Mouse (Mus musculus): ENCODE measurements around the gene Tfr2.

Gene Tfr2

DNA sequence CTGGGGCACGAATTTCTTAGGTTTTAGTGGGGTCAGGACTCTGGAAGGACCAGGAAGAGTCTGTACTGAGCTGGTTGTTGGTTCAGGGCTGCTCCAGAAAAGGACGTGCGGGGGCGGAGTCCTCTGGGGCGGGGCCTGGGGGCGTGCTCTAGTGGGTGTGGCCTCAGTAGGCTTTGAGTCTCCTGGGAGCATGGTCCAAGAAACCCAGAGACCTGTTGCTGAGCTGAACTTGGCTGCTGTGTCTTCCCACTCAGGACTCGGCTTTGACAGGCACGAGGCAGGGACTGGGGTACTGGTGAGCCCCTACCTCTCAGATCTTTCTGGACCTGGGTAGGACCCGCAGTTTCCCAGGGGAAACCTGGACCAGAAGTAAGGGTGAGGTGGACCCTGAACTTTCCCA lies at the start of gene Tfr2:
TSS of gene Tfr2 (plus strand) at position 176 of the 400 bp plus-strand sequence.
- no peak for DNase-seq (ENCODE audit: low spot score)

DNA sequence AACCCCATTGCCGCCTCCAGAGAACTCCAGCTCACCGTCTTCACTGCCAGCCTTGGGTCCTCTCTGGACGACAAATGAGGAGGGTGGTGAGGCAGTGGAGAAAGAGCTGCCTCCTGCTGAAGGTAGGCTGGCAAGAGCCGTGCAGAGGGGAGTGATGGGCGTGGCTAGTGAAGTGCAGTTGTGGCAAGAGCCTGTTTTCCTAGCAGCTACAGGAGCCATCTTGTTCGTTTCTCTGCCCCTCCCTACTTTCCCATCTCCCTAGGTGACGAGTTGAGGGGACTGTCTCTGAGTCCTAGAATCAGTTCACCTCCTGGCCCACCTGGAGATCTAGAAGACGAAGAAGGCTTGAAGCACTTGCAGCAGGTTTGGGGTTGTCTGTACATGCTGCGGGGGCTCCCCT lies 47.8 kb upstream of the Tfr2 start:
- no peak for DNase-seq (ENCODE audit: low spot score)

DNA sequence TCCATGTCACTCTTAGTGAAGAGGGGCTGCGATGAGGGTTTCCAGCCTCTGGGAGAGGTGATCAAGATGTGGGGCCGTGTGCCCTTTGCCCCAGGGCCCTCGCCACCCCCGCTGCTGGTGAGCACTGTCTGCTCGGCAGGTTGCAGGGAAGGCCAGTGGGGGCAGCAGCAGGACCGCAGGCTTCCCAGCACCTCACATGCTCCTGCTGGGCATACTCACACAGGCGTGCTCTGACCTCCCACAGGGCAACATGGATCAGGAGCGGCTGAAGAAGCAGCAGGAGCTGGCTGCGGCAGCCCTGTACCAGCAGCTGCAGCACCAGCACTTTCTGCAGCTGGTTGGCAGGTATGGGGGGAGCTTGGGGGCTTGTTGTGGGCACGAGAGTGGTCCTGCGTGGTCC lies 46.9 kb upstream of the Tfr2 start:
- no peak for DNase-seq (ENCODE audit: low spot score)

DNA sequence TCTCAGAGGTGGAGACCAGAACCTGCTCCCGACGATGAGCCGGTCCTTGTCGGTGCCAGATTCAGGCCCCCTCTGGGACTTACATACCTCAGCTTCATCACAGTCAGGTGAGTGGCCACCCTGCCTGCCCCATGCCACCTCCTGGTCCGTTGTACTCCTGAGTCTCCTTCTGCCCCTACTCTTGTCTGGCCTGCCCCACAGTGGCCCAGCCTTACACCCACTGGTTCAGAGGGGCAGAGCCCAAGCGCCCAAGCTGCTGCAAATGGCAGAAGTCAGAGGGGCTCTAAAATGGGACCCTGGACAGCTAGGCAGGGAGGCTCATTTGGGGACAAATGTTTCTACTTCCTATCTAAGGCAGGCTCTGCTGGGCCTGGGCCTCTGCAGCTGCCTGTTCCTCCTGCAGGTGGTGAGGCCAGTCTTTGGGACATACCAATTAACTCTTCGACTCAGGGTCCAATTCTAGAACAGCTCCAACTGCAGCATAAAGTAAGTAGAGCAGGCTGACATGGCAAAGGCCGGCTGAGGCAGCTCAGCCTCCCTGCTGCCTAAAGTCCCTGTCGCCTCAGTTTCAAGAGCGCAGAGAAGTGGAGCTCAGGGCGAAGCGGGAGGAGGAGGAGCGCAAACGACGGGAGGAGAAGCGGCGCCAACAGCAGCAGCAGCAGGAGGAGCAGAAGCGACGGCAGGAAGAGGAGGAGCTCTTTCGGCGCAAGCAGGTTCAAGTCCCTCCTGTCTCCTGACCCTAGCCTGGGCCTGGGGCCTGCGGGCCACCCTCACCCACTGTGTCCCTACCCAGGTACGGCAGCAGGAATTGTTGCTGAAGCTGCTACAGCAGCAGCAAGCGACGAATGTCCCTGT lies 46.0 kb upstream of the Tfr2 start:
- DNase-seq (ENCODE audit: low spot score): no peak

DNA sequence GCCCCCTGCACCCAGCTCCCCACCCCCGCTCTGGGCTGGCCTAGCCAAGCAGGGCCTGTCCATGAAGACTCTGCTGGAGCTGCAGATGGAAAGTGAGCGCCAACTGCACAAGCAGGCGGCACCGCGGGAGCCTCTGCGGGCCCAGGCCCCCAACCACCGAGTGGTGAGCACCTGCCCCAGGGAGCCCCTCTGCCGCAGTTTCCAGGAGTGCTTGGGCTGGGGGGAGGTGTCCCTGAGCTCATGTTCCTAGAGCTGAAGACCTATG lies 45.5 kb upstream of the Tfr2 start:
- DNase-seq (ENCODE audit: low spot score): no peak

DNA sequence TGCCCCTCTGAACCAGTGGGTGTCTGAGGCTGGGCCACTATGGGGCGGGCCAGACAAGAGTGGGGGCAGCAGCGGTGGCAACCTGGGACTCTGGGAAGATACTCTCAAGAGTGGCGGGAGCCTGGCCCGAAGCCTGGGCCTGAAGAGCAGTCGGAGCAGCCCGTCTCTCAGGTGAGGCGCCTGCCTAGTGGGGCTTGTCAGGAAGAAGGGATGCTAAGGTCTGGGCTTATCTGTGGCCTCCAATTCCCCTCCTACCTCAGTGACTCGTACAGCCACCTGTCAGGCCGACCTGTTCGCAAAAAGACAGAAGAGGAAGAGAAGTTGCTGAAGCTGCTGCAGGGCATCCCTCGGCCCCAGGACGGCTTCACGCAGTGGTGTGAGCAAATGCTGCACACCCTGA lies 45.0 kb upstream of the Tfr2 start:
- DNase-seq (ENCODE audit: low spot score): no peak

DNA sequence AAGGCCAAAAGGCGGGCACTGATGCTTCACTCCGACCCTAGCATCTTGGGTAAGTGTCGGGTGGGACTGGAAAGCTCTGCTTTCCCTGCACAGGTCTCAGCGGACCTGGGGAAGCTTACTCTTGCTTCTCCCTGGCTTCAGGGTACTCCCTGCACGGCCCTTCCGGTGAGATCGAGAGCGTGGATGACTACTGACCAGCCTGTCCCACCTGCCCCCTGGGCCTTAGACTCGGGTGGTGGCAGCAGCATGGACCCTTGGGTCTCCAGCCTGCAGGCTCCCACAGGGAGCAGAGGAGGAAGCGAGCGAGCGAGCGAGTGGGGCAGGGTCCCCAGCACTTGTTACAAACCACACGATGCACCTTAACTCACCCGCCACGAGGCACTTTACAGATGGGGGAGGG lies 44.1 kb upstream of the Tfr2 start:
- DNase-seq (ENCODE audit: low spot score): no peak

DNA sequence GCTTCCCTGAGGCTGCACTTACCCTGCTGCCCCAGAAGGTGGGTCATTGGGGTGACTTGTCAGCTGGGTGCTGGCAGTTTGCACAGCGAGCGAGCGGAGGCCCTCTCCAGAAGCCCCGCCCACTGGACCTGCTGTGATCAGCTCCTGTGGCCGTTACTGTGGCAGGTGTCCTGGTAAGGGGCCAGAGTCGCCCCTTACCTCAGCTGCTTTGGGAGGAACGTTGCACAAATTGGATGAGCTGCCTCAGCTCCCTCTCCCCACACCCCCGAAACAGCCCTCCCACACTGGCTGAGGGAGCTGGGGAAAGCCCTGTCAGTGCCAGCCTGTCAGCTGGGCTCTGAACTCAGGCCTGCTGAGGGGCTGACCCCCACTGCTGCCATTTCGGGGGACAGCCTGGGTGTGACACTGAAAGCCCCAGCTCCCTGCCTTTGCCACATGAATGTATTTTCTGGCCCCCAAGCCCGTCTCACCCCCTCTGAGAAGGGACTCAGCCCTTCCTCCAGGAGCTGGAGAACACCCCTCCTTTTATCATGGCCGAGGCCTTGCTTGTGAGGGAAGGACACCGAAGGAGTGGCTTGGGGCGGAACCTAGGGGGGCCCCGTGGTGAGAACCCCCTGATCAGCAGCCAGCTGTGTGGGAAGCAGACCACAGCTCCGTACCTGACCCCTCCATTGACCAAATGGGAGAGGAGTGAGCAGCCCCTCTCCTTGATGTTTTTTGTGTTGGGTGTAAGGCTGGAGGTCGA lies 43.3 kb upstream of the Tfr2 start:
- DNase-seq (ENCODE audit: low spot score): no peak

DNA sequence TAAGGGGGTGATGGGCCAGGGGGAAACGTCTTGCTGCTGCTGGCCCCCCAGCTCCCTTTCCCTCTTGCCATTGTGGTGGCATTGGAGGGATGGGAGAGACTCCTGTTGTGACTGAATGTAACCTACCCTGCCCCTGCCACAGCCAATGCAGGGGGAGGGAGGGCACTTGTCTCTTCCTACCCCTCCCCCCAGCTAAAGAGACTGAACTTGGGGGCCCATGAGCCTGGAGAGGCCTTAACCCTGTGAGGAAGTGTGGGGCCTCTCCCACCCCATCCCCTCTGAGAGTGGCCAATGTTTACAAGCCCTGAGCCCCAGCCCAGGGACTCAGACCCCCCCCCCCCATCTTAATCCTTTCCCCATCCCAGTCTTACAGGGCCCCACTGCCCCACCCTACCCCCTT lies 42.2 kb upstream of the Tfr2 start:
- DNase-seq (ENCODE audit: low spot score): no peak

DNA sequence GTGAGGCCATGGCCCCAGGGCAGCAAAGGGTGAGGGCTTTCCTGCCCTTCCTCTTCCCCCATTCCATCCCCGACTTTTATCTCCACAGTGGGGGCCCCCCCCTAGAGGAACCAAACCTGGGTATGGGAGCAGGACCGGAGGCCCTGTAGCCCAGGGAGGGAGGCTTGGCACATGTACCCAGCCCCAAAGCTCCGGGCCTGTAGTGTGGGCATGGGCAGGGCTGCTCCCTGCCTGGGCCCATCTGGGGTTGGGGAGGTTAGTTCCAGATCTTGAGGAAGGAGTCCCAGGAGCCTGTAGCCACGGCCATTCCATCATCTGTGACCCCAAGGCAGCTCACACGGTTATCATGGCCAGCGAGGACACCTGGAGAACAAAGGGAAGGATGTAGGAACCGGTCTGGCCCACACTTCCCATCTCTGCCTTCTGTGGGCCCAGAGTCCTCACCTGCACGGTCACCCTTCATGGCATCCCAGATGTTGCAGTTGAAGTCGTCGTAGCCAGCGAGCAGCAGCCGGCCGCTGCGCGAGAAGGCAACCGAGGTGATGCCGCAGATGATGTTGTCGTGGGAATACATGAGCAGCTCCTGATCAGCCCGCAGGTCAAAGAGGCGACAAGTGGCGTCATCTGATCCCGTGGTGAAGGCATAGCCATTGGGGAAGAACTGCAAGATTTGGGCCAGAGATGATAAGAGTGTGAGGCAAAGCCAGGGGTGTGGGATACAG lies 41.2 kb upstream of the Tfr2 start:
- DNase-seq (ENCODE audit: low spot score): no peak

DNA sequence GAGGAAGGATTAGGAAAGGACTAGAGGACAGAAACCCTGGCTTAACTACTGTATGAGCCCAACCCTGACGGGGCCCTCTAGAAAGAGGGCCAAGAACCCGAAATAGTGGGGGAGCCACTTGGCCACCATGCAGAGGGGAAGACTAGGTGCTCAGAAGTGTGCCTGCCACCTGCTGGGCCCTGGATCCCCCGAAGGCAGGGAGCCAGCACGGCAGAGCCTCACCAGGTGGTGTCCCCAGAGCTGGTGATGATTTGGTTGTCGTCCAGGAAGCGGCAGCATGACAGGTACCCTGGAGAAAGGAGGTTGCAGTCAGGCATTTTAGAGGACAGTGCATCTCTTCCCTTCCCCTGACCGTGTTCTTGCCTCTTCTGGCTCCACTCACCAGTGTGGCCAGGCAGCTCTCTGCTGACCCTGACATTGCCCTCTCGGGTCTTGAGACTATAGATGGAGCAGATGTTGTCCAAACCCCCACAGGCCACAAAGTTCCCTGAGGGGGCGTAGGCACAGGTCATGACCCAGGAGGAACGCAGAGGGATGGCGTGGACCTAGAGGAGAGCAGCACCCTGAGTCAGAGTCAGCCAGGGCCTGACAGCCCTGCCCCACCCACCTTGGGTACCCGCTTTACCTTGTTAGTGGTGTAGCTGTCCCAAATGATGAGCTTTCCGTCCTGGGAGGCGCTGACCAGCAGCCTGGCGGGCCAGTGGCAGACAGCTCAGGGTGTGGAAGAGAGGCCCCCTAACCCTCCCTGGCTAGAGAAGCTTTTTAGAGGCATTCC lies 40.2 kb upstream of the Tfr2 start:
- DNase-seq (ENCODE audit: low spot score): no peak

DNA sequence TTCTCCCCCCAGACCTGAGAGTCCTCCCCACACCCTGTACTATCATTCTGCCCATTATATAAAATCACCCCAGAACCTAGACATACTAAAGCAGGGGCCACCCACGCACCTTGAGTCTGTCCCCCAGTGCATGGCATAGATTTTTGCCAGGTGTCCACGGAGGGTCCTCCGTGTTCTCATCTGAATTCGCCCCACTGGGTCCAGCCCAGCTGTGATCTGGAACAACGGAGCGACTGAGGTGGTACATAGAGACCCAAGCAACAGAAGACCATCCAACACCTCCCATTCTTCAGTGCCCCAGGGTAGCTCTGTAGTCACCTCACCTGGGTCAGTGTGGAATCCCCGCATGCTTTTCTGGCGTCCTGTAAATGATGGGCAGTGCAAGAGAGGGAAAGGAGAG lies 39.6 kb upstream of the Tfr2 start:
- no peak for DNase-seq (ENCODE audit: low spot score)

DNA sequence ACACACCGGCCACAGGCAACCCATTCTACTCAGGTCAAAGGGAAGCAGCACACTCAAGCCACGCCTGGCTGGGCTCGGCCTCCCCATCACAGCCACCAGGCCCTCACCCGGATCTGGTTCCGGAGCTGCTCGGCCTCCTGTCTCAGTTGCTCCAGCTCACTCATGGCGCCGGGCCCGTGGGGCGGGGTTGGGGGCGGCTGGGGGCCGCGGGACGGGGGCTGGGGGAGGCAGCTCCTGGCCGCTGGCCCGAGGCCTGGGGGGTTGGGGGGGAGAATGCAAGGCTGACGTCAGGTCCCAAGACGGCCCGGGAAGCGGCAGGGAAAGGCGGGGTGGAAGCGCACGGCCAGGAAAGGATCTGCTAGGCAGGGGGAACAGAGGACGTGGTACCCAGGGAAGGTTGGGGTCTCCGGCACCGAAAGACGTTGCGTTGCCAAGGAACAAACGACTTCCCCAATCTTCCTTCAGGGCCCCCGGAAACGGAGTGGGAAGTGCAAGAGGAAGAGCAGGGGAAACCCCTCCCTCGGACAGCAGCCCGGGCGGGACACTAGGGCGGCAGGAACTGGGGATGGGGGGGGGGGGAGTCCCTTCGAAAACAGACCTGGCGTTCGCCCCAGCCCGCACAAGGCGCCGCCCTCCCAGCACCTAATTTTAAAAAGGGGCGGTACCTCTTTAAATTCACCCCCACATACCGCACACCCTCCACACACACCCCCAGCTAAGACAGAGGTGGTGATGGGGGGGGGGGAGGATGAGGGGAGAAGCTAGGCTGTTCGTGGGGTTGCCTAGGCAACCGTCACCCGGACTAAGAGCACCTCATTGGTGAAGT lies 38.8 kb upstream of the Tfr2 start:
- DNase-seq (ENCODE audit: low spot score): peak; percentile 80

DNA sequence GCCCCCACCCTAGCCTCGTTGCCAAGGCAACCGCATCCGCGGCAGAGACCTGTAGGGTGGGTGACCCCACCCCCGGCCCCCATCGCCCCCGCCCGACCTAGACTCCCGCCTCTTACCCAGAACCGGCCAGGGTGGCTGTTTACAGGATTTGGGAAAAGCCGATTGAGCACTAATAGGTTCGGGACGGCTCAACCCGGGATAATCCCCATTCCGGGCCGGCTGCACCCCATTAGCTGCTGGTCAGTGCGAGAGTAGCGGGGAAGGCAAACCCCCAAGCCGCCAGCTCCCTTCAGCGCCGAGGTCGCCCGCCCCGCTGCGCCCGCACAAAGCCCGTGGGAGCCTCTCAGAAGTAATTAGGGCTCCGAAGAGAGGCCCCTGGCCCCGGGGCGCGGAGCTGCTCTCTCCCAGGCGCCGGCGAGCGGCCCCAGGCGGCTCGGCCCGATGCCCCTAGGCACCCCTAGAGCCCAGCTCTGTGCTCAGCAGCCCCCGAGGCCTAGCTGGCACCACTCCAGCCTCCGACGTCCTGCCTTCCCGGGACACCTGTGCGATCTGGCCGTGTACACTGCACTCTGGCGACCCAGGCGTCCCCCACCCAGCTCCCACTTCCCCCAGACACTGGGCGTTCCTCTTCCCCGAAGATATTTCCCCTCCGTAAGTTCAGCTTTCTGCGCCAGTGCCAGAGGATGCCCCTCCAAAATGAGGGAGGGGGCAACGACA lies 38.1 kb upstream of the Tfr2 start:
- no peak for DNase-seq (ENCODE audit: low spot score)

DNA sequence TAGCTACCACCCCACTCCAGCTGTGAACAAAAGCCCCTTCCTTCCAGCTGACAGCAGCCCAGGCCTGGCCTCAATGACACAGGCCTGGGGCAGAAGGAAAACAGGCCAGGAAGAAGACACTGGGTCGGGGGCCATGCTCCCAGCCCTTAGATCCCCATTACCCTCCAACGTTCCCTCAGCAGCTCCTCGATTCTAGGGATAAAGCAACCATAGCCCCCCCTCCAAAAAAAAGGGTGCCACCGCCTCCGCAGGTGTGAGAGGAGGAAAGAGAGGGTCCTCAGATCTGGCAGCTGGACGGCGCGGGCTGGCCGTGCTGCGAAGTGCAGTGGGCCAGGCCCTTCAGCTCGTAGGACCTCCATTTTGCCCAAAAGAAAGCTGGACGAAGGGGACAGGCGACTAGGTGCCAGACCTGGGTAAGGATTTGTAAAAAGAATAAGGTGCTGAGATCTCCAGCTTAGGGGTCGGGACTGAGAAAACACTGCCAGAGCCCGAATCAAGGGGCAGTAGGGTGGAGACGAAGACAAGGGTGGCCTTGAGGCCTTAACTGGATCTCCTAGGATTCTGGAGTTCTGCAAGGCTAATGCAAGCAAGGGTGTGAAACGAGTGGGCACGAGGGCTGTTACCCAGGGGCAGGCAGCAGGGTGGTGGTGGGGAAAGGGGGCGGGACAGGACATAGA lies 37.4 kb upstream of the Tfr2 start:
- DNase-seq (ENCODE audit: low spot score): no peak

DNA sequence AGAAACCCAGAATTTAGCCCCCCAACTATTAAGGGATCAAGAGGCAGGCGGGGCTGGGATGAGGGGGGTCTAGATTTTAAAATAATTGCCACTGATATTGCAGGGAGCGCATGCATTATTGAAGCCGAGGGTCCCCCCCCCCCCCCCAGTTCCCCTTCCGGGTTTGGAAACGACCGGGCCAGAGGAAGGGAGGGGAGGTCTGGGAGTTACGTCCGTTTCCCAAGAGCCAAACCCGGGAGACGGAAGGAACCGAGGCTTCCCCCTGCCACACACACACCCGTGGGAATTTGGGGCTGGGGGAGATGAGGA lies 36.9 kb upstream of the Tfr2 start:
- DNase-seq (ENCODE audit: low spot score): peak; percentile 71

DNA sequence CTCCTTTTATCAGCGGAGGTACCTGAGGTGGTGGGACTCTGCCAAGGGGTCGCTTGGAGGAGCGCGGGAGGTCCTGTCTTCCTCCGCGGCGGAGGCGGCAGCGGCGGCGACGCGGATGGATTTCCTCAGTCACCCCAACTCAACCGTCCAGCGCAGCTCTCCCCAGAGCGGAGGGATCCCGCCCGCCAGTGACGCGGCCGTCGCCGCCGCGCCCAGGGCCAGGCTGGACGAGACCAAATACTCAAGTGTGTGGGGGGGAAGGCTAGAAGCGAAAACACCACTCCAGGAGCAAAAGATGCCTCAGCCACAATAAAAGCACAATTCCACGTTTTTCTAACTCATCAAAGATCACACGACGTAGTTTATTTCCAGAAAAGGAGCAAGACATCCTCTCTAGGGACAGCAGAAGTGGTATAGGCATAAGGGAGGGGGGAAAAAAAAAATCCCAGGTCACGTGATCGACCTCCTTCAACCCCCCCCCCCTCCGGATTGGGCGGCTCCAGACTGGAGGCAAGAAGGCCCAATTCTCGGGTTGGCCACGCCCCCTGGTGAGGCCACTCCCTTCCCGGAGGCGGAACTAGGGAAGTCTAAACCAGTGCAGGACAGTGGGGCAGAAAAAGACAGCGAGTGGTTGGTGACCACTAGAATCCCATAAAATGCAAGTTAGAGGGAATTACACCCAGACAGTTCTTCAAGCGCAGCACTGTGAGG lies 36.4 kb upstream of the Tfr2 start, which contains the start of the genes Epo and Gnb2:
TSS of gene Epo (minus strand) at position 126 of the 711 bp plus-strand sequence.
TSS of gene Gnb2 (minus strand) at position 394 of the 711 bp plus-strand sequence.
- DNase-seq (ENCODE audit: low spot score): peak; percentile 95

DNA sequence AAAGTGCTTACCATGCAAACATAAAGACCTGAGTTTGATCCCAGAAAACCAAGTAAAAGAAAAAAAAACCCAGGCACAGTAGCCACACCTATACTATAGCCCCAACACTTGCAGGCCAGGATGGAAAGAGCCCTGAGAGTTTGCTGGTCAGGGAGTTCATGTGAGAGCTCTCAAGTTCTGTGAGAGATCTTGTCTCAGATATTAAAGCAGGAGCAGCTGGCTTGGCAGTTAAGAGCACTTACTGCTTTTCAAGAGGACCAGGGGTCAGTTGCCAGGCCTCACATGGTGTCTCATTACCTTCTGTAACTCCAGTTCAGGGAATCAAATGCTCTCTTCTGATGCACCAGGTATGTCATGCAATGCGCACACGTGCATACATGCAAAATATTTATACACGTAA lies 34.9 kb upstream of the Tfr2 start:
- no peak for DNase-seq (ENCODE audit: low spot score)

DNA sequence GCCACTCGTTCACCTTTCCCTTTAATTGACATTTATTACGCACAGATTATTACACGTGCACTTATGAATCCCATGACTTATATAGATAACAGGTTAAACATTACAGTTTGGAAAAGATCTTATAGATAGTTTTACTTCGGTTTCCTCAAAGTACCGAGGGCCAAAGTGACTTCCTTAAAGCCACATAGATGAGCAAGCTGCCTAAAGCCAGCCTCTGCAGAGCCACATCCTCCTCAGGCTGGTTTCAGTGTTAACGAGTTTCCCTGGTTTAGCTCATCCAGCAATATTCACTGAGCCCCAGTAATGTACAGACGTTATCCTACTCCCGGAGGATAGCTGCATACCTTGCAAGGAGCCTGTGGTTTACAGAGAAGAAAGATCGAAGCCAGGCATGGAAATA lies 34.3 kb upstream of the Tfr2 start:
- DNase-seq (ENCODE audit: low spot score): no peak

DNA sequence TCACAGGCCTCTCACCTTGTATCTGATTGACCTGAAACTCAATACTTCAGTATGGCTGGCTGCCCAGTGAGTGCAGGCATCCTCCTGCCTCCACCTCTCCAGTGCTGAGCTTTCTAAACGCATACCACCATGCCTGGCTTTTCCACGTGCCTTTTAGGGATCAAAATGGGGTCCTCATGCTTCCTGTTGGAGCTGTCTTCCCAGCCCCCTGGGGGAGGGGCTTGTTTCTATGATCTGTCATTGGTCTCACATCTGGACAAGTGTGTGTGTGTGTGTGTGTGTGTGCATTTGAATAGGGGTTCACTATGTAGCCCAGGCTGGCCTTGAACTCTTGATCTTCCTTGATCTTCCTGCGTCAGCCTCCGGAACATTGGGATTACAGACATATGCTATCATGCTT lies 32.2 kb upstream of the Tfr2 start:
- DNase-seq (ENCODE audit: low spot score): no peak

Measured in left cerebral cortex, adult 11 months (tissue).